Mouse (Mus musculus): Measurements from ENCODE around the gene Casq2. TPM values are rescaled to one million over a fixed set of nuclear protein-coding genes. Genes with fewer than 3 reads are reported as not detected.
"Not testable (repeated sequence)": the region's sequence is repeated elsewhere in the genome, so short reads cannot be mapped to it uniquely, and the experiment has no call there.

Casq2 gene
- total RNA-seq, 2 experiments from 2014 or later = 0.79 to 0.81 TPM

DNA sequence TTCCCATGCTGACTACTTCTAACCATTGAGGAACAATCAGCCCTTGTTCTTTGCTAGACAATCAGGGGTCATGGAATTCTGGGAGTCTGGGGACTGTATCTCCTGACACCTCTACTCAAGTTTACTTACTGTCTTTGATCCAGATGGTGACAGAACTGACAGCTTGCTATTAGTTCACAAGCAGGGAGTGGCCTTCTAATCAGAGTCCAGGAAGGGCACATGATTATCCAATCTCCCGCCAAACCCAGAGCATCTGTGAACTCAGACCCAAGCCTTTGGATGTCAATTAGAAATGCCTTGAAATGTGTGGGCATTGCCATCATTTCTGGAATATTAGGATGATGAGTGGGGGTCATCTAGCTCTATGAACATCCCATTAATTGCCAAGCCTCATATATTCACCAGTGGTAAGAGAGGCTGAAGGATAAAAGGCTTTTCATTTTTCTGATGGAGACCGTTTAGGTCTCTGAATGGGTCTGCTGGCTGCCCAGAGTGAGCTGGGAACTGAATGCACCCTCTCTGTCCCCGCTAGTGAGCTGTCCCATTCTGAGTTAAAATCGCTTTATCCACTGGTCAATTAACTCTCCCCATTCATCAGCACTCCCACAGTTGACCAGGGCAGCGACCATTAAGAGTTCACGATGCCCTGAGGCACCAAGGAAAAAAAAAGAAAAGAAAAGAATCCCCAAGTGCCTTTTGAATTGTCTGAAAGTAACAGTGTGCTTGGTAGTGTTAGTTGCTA lies 59.6 kb downstream of the Casq2 start:
- no peak for DNase-seq (ENCODE audit: low spot score in 2 of 2)
- Histone ChIP-seq H3K4me3 (no peak overlapping the region), H3K27ac (no peak overlapping the region)
- TF ChIP-seq CTCF (conservative IDR thresholded peaks at IDR 0.05) = no peak

DNA sequence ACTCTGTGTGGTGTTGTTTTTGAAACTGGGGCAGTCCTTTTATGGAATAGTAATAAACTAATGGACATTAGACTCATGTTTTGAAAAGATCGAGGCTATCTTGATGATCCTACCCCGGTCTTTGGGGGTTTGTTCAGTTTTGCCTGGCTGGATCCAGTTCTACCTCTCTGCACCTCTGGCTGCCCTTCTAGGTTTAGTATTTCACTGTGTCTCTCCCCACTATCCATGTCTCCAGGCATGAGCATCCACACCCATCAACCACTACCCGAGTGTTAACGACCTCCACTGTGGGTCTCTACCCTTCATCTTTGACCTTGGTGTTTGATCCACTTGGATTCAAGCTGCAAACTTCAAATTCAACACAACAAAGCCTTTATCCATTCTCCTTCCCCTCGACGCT lies 60.2 kb downstream of the Casq2 start:
- no peak overlapping the region for H3K27ac ChIP-seq
- H3K4me3 ChIP-seq = no peak overlapping the region
- TF ChIP-seq CTCF (conservative IDR thresholded peaks at IDR 0.05) = no peak
- no peak for DNase-seq (ENCODE audit: low spot score in 2 of 2)

DNA sequence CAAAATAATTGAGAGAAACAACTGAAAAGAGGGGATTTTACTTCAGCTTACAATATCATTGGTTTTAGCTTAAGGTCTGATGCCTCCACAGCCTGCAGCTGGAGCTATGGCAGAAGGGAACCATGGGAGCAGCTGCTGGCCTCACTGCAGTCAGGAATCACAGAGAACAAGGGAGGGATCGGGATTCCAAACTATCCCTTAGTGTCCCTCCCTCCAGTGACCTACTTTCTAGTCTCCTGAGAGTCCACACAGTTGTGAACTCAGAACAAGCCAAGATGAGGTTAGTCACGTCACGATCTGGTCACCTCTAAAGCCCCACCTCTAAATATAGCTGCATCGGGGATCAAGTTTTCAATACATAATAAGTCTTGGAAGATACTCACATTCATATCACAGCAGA lies 61.0 kb downstream of the Casq2 start:
- no peak for TF ChIP-seq CTCF (conservative IDR thresholded peaks at IDR 0.05)
- Histone ChIP-seq H3K4me3 (no peak overlapping the region), H3K27ac (no peak overlapping the region)
- no peak for DNase-seq (ENCODE audit: low spot score in 2 of 2)

DNA sequence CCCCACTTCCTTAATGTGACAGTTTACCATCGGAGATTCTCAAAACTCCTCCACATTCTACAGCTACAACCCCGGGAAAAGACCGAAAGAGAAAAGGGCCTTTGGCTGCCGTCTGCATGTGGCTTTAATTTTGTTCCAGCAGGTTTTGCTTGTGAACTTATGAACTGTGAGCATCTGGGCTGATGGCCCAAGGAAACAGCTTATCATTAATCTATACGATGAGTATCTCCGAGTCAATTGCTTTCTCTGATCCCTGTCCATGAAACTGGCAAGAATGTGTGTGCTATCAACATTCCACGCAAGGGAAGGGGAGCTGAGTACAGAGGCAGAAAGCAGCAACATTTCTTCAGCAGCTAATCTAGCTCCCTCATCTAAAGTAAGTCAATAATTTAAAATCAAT lies 63.7 kb downstream of the Casq2 start:
- no peak overlapping the region for H3K4me3 ChIP-seq
- DNase-seq (ENCODE audit: low spot score in 2 of 2) = no peak
- no peak overlapping the region for H3K27ac ChIP-seq
- no peak for TF ChIP-seq CTCF (conservative IDR thresholded peaks at IDR 0.05)

DNA sequence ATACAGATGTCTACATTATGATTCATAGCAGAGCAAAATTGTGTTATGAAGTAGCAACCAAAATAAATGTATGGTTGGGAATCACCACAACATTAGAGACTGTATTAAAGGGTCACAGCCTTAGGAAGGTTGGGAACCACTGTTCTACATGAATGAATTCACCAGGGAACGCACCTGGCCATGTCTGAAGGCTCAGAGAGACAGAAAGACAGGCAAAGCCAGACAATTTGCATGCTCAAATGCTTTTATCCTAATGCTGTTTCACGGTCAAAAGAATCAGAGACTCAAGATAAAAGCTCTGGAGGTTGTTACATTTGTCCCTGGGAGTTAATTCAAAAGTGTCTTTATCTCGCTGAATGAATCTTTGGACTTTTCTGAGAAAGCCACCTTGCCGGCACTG lies 65.6 kb downstream of the Casq2 start:
- no peak for DNase-seq (ENCODE audit: low spot score in 2 of 2)
- Histone ChIP-seq H3K4me3 (no peak overlapping the region), H3K27ac (no peak overlapping the region)
- no peak for TF ChIP-seq CTCF (conservative IDR thresholded peaks at IDR 0.05)

DNA sequence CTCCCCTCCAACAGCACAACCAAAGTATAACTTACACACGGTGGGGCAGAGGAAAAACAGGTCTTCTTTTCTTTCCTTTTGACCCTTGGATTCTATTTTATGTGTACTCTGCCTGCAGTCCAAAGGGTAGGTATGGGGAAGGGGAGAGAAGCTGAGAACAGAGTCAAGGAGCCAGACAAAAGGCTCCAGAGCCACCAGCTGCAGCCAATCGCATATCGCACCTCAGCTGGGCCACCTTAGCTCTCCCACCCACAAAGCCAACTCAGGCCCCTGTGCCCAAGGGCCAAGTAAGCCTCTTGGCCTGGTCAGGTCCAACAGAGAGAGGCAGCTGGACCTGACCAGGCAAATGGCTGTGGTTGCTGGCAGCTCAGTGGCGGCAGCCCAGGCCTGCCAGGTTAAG lies 66.3 kb downstream of the Casq2 start:
- no peak overlapping the region for H3K4me3 ChIP-seq
- no peak for DNase-seq (ENCODE audit: low spot score in 2 of 2)
- TF ChIP-seq CTCF (conservative IDR thresholded peaks at IDR 0.05) = no peak
- H3K27ac ChIP-seq = no peak overlapping the region

DNA sequence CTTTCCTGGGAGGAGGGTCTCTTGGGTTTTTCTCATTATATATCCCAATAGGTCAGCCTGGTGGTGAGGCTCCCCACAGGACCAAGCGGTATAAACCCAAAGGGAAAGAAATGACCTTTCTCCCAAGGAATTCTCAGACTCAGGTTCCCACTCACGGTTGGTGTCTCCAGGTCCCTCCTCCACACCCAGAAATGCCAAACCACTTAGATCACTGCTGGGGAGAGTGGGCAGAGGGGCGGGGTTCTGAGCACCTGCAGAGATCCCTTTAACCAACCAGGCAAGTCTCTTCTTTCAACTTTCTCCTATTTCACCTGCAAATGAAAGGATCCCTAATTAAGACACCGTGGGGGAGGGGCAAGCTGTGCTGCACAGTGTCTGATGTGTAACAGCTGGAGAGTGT lies 66.7 kb downstream of the Casq2 start:
- TF ChIP-seq CTCF (conservative IDR thresholded peaks at IDR 0.05) = no peak
- H3K27ac ChIP-seq = no peak overlapping the region
- no peak for DNase-seq (ENCODE audit: low spot score in 2 of 2)
- no peak overlapping the region for H3K4me3 ChIP-seq

DNA sequence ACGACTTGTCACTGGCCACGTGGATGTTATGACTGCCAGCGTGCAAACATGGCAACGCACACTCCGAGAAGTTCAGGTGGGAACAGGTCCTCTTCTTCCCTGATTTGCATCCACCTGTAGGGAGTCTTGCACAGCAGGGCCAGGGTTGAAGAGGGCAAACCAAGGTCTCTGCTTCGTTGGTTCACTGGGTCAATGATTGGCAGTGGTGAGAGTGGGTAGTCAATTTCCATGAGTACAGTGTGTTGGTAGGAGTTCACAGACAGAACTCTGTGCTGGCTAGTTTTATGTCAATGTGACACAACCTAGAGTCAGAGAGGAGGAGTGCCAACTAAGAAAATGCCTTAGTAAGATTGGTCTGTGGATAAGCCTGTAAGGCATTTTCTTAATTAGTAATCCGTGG lies 67.9 kb downstream of the Casq2 start:
- DNase-seq (ENCODE audit: low spot score in 2 of 2) = no peak
- Histone ChIP-seq H3K27ac (no peak overlapping the region), H3K4me3 (no peak overlapping the region)
- TF ChIP-seq CTCF (conservative IDR thresholded peaks at IDR 0.05) = no peak

DNA sequence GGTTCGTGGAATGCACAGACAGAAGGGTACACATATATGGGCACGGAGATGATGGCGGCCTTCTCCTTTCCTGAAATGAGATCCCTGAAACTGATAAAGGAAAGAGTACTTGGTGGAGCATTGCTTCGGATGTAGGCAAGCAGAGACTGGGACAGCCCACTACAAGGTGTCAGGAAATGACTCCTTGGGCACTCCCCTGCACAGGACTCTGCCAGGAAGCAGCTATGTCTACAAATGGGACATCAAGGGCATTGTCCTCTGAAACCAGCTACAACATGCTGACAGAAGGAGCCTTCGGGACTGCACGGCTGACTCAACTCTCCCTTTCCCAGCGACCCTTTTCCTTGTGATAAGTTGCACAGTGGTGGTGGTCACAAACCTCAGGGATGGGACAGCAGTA lies 70.5 kb downstream of the Casq2 start:
- H3K27ac ChIP-seq = no peak overlapping the region
- DNase-seq (ENCODE audit: low spot score in 2 of 2) = no peak
- no peak overlapping the region for H3K4me3 ChIP-seq
- no peak for TF ChIP-seq CTCF (conservative IDR thresholded peaks at IDR 0.05)

DNA sequence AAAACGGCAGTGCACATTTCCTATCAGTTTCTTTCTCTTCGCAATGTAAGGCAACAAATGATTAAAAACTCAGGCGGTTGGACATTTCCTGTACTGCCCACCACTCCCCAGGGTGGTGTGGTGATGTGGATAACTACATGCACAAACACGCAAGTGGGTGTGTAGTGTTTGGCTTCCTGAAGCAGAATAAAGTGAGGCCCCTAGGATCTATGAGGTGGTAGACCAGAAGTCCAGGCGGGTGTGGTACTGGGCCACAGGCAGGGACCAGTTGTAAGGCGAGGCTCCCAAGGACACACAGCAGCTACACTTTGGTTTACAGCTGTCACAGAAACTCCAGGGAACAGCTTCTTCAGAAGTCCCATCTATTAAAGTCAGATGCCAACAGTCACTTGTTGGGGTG lies 71.4 kb downstream of the Casq2 start:
- Histone ChIP-seq H3K27ac (no peak overlapping the region), H3K4me3 (no peak overlapping the region)
- no peak for TF ChIP-seq CTCF (conservative IDR thresholded peaks at IDR 0.05)
- DNase-seq (ENCODE audit: low spot score in 2 of 2) = no peak

DNA sequence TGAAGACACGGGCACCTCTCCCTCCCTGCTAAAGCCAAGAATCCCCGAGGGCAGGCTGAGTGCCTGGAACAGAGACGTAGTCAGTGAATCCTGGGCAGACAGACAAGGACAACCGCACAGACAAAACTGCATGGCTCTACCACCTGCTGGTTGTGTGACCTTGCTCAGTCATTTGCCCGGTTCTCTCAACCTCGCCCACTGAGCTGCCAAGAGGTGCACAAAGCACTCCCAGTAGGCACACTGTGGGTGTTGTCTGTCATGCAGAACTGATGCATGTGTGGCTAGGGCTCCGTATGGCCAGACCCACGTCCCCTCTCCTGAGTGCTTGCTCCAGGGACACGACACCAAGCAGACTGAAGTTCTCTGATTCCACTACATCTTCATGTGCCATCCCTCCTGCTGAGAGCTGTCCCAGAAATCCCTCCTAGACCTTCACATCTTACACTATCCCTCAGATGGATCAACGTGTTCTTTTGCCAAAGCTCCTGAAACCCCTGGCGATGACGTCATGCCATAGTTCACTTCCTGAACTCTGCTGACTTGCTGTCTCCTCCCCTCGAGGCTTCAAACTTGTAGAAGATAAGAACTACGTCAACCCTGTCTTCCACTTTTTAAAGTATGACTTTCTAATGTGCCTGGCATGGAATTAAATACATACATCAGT lies 72.7 kb downstream of the Casq2 start:
- TF ChIP-seq CTCF (conservative IDR thresholded peaks at IDR 0.05) = no peak
- no peak overlapping the region for H3K4me3 ChIP-seq
- no peak for DNase-seq (ENCODE audit: low spot score in 2 of 2)
- H3K27ac ChIP-seq = no peak overlapping the region

DNA sequence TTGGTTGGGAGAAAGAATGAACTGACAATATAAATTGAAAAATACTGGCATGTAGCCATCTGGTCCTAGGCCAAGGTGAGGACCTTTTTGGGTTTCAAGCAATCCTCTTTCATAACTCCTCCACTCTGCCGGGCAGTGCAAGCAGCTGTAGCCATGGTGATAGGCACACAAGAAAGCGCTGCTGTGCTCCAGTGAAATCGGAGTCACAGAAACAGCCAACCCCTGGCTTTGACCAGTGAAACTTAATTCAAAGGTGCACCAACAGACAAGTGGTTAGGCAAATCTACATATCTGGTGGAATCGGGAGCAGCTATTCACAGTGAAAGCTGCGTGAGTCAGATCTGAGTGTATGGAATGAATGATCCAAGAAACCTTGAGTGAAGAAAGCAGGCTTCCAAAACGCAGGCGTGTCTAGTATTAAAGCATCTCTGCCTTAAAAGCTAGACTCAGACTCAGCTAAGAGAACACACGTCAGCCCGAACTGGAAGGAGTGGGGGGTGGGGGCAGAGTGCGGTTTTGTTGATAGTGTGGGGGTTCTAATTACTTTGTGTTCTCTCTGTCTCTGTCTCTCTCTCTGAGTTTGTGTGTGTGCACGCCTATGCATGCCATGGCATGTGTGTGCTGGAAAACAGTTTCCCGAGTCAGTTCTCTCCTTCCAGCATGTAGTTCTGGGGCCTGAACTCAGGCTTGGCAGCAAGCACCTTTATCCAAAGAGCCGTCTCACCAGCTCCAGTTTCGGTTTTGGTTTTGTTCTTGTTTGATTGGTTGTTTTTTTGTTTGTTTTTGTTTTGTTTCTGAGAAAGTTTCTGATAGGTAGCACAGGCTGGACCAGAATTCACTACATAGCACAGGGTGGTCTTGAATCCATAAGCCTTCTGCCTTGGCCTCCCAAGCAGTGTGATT lies 73.5 kb downstream of the Casq2 start:
- DNase-seq (ENCODE audit: low spot score in 2 of 2) = no peak
- H3K27ac ChIP-seq = no peak overlapping the region
- no peak overlapping the region for H3K4me3 ChIP-seq
- no peak for TF ChIP-seq CTCF (conservative IDR thresholded peaks at IDR 0.05)

DNA sequence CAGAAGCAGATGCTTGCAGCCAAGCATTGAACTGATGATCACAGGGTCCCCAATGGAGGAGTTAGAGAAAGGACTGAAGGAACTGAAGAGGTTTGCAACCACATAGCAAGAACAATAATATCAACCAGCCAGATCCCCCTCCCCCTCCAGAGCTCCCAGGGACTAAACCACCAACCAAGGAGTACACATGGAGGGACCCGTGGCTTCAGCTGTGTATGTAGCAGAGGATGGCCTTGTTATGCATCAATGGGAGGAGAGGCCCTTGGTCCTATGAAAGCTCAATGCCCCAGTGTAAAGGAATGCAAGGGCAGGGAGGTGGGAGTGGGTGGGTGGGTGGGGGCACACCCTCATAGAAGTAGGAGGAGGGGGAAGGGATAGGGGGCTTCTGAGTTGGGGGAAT lies 77.6 kb downstream of the Casq2 start:
- not testable (repeated sequence) for H3K4me3 ChIP-seq; DNase-seq (ENCODE audit: low spot score in 2 of 2)

More for the DNA sequence above, 77.6 kb downstream of the Casq2 start:
- not testable (repeated sequence) for H3K27ac ChIP-seq

Data from layer of hippocampus, adult 2 months (tissue).